Mouse (Mus musculus) stomach, postnatal 0 days (tissue): Measurements from ENCODE around the gene C8b.

Source experiments
- CTCF ChIP-seq: IDR thresholded peaks from 2 replicates; pipeline ENCODE4 v1.5.1; 2016; ENCODE audit warnings: antibody characterized with exemption, low read depth, mild to moderate bottlenecking, moderate library complexity
- EP300 ChIP-seq: optimal IDR thresholded peaks from 2 replicates; pipeline ENCODE3; 2016; ENCODE audit warnings: antibody characterized with exemption

GRCm38 (mm10) chr4:104779460-104779859 lies 13.3 kb downstream of the C8b start:
- TF ChIP-seq CTCF, result no peak
- no peak for TF ChIP-seq EP300
